Mouse (Mus musculus): ENCODE data around the gene P2rx3.
A peak's percentile ranks its signal among the peaks of the same experiment; 100 is the strongest.

DNA sequence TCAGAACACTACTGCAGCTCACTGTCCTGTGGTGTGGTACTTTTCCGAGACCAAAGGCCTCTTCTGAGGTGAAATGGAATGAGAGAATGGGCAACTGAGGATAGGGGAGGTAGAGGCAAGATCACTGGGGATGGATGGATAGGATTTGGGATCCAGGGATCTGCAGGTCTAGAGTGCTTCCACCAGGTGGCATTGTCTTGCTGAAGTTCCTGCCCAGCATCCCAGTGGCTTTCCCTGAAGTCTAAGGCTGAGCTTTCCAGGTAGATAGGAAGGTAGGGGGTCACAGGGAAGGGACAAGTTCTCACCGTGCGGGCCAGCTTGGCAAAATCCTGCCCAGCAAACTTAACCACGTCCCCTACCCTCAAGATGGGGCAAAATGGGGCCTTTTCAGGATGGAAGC, 15.2 kb downstream of the P2rx3 start:
- TF ChIP-seq CTCF (IDR thresholded peaks at IDR 0.05; ENCODE audit: low read depth) (peak; percentile 77), EP300 (IDR thresholded peaks at IDR 0.05; ENCODE audit: low read depth) (no peak)
